Mouse (Mus musculus): ENCODE measurements around the gene Usp8.

Gene Usp8

DNA sequence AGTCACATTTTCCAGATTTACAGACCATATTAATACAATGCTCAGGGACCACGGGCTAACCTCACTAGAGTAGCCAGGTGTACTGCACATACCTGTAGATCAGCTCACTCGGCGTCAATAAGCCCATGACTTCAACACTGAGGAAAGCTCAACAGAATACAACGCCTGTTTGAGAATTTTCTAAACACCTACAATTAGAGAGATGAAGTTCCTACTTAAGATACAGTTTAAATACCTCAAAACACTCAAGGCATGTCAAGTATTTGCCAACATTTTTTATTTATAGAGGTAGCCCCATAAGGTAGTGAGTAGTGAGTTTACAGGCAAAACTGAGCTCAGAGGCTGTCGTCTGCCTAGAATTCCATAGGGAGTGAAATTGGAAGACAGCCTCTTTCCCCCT, 36.3 kb downstream of the Usp8 start:
- no peak for DNase-seq

- DNase-seq = no peak
These were observed 48.5 kb downstream of the Usp8 start for GRCm38 (mm10) chr2:126755664-126756063.

DNA sequence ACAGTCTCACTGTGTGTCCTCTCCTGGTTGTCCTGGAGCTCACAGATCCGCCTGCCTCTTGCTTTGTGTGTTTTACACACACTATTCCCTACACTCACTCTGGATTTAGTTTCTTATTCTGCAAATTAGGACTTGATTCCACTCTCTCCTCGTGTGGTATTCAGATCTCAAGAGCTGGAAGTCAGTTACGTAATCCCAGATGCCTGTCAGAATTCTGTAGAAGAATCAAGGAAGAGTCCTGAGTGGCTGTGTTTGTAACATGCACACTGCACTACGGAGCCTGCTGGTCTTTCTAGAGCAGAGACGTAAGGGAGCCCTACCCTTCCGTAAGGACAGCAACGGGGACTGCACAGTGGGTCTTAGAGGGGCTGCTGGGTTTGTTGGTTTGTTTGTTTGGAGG, 52.2 kb downstream of the Usp8 start:
- no peak for DNase-seq

- DNase-seq = no peak
These were observed 58.9 kb downstream of the Usp8 start for GRCm38 (mm10) chr2:126765867-126766582.

- no peak for DNase-seq
These were observed 60.5 kb downstream of the Usp8 start for GRCm38 (mm10) chr2:126767599-126767998.

- DNase-seq = no peak
These were observed 61.1 kb downstream of the Usp8 start for GRCm38 (mm10) chr2:126768194-126768593.

GRCm38 (mm10) chr2:126769431-126770181, 62.5 kb downstream of the Usp8 start:
- DNase-seq = no peak

DNA sequence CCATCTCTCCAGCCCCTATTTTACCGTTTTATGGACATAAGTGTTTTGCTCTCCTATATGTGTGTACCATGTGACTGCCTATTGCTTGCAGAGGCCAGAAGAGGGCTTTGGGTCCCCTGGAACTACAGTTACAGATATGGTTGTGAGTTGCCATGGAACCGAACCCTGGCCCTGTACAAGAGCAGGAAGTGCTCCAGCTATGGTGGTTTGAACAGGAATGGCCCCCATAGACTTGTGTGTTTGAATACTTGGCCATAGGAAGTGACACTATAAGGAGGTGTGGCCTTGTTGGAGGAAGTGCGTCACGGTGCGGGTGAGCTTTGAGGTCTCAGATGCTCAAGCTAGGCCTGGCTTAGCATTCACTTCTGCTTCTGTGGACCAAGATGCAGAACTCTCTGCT, 65.1 kb downstream of the Usp8 start:
- DNase-seq = no peak

DNA sequence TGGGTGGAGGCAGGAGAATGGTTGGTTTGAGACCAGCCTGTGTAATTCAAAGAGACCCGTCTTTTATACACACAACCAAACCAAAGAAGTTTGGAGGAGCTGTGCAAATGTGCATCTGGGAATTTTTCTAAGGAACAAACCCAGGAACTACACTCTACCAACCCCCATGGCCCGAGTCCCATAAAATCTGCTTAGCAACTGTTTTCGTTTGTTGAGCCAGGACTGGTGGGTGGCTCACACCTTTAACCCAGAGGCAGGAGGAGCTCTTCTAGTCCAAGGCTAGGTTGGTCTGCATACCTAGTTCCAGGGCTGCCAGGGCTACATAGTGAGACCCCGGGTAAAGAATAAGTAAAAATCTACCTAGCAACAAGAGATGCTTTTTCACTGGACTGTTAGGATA, 68.8 kb downstream of the Usp8 start:
- DNase-seq = no peak

DNA sequence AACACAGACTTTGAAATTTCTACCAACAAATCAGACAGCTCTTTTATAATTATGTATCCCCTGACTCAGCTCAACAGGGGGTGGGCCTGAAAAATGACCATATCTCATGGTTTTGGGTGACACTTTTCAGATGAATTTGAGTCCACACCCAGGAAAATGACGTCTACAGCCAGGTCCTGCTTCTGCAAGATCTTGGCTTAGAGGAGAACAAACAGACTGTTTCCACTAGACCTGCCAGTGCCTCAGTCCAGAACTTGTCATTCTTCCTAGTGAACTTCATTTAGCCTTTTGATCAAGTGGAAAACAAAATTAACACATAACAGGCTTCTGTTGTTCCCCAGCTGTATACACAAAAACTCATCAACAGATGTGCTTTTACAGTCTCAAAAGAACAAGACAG, 69.3 kb downstream of the Usp8 start:
- no peak for DNase-seq

DNA sequence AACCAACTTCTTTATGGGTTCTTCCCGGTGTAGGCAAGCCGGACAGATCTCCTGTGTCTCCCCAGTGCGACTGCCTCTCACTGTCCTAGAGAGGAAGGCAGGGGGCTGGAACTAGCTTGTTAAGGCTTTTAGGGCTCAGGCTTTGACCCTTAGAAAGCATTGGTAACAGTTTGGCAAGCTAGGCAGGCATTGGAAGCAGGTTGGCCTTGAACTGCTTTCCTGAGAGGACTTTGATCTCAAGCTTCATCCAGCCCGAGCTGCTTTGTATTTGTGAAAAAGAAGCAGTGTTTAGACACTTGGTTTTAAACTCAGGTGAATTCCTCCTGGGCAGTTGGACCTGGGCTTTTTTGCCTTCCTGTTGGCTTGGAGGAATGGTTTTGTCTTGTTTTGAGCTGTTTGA, 71.7 kb downstream of the Usp8 start:
- DNase-seq = no peak

GRCm38 (mm10) chr2:126780286-126780685, 73.2 kb downstream of the Usp8 start:
- DNase-seq = no peak

DNA sequence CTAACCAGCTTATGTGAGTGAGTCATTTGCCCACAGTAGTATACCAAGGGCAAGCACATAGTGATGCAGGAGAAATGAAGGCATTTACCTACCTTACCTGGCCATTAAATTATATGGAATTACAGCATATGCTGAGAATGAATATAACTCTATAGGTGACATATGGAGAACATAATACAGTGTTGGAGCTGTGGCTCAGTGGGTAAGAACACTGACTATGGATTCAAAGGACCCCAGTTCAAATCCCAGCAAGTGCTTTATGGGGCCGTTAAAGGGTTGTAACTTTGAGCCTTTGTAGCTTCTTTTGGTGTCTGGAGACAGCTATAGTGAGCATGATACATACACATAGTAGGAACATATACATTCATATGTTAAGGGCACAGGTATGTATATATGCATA, 74.3 kb downstream of the Usp8 start:
- no peak for DNase-seq

DNA sequence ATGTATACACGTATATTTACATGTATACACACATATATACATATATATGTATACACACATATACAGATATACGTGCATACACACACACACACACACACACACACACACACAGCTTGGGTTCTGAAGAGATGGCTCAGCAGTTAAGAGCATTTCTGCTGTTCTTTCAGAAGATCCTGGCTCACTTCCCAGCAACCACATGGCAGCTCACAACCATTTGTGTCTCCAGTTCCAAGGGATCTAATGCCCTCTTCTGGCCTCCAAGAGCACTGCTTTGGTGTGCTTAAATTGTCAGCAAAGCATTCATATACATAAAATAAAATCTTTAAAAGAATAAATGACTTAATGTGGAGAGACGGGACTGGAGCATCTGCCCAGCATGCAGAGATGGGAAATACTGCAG, 75.3 kb downstream of the Usp8 start:
- DNase-seq = no peak

GRCm38 (mm10) chr2:126783370-126783769, 76.2 kb downstream of the Usp8 start, which contains the start of gene Usp50:
Usp50 (minus strand) TSS chr2:126783470.
- no peak for DNase-seq

DNA sequence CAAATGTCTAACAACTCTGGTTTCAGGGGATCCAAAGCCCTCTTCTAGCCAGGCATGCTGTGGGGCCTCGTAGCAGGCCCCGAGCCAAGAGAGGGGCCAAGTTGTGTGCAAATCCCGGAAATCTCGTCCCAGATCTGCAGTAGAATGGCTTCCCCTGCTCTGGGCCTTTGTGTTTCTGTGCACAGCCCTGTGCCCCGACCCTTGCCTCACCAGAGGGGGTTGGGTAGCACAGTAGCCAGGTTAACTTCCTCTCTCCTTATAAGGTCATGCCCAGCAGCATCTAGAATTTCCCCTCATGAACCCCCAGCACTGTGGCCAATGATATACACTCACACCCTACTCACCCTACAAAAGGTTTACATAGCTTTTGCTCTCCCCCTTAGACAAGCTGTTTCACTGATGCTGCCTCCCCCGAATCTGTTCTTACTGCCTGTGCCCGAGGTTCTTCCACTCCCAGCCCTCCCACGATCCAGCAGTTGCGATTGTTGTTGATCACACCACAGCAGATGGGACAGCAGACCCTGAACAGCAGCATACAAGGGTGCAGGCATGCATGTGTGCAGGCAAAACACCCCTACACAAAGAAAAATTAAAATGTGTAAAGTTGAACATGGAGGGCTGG, 80.7 kb downstream of the Usp8 start:
- no peak for DNase-seq

GRCm38 (mm10) chr2:126792611-126793010, 85.5 kb downstream of the Usp8 start:
- no peak for DNase-seq

DNA sequence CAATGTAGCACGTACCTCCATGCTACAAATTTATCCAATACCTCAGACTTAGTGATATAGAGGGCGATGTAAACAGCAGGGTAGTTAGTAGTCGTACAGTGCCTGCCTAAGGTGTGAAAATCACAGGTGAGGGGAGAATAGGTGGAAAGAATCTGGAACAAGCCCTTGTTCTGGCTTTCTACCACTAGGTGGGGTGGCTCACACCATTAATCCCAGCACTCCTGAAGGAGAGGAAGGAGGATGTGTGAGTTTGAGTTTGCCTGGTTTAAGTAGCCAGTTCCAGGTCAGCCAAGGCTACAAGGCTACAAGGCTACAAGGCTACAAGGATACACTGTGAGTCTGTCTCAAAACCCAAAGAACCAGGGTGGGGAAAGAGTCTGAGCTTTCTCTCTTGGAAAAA, 88.6 kb downstream of the Usp8 start:
- DNase-seq = no peak

GRCm38 (mm10) chr2:126798455-126798854, 91.3 kb downstream of the Usp8 start:
- DNase-seq = no peak

DNA sequence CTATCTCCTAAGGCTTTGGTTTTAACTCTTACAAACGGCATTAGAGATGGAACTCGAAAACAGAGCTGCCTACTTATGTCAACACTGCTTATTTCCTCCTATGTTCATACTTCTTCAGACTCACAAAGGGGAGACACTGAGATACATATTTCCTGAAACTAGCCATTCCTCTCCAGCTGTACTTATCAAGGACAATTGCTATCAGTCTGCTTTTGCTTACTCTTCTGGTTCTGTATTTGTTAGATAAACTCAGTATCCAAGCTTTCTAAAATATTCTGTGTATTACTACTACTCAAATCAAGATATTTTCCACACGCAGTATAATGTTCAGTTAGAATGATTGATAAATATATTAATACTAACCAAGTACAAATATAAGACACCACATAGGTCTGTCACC, 94.9 kb downstream of the Usp8 start:
- no peak for DNase-seq
